Mouse (Mus musculus) ovary, postnatal 36 days (tissue): ENCODE data around the gene Vnn1.

Source experiments
- DNase-seq: peaks from one replicate; pipeline ENCODE4 v3.0.0; 2022; ENCODE audit warnings: low spot score, mixed read lengths

Vnn1 gene

GRCm38 (mm10) chr10:23894601-23895349 lies at the start of gene Vnn1:
Gene Vnn1, plus strand, starts transcription at chr10:23894688.
- peak; percentile 44 for DNase-seq

GRCm38 (mm10) chr10:23851228-23851912 lies 43.1 kb upstream of the Vnn1 start, which contains the start of gene Vnn3:
Gene Vnn3, plus strand, starts transcription at chr10:23851462.
- DNase-seq: no peak

- DNase-seq: no peak
Measured at GRCm38 (mm10) chr10:23852096-23852495, 42.4 kb upstream of the Vnn1 start.

GRCm38 (mm10) chr10:23864362-23865312 lies 29.9 kb upstream of the Vnn1 start:
- DNase-seq: no peak

- no peak for DNase-seq
Measured at GRCm38 (mm10) chr10:23880695-23881094, 13.8 kb upstream of the Vnn1 start.

- DNase-seq: no peak
Measured at GRCm38 (mm10) chr10:23884910-23885309, 9.6 kb upstream of the Vnn1 start.

- DNase-seq: no peak
Measured at GRCm38 (mm10) chr10:23886060-23886459, 8.4 kb upstream of the Vnn1 start.

- no peak for DNase-seq
Measured at GRCm38 (mm10) chr10:23892987-23893386, 1.5 kb upstream of the Vnn1 start.

- DNase-seq: no peak
Measured at GRCm38 (mm10) chr10:23895376-23895775, 888 bp downstream of the Vnn1 start.

- DNase-seq: no peak
Measured at GRCm38 (mm10) chr10:23901119-23901518, 6.6 kb downstream of the Vnn1 start.

GRCm38 (mm10) chr10:23905661-23906060 lies 11.2 kb downstream of the Vnn1 start:
- no peak for DNase-seq

GRCm38 (mm10) chr10:23920056-23920455 lies 25.6 kb downstream of the Vnn1 start, which contains the start of gene Taar1:
Gene Taar1, plus strand, starts transcription at chr10:23920356.
- no peak for DNase-seq

GRCm38 (mm10) chr10:23922468-23922867 lies 28.0 kb downstream of the Vnn1 start:
- DNase-seq: no peak

GRCm38 (mm10) chr10:23923941-23924340 lies 29.5 kb downstream of the Vnn1 start:
- no peak for DNase-seq

- no peak for DNase-seq
Measured at GRCm38 (mm10) chr10:23937613-23938012, 43.1 kb downstream of the Vnn1 start.

- DNase-seq: no peak
Measured at GRCm38 (mm10) chr10:23938312-23938711, 43.8 kb downstream of the Vnn1 start, which contains the start of gene Taar2. Gene Taar2, plus strand, starts transcription at chr10:23938572.

- no peak for DNase-seq
Measured at GRCm38 (mm10) chr10:23942465-23942864, 48.0 kb downstream of the Vnn1 start.

- DNase-seq: no peak
Measured at GRCm38 (mm10) chr10:23948026-23948425, 53.5 kb downstream of the Vnn1 start.

- no peak for DNase-seq
Measured at GRCm38 (mm10) chr10:23949508-23950005, 55.1 kb downstream of the Vnn1 start, which contains the start of gene Taar3. Gene Taar3, plus strand, starts transcription at chr10:23949558.

- DNase-seq: no peak
Measured at GRCm38 (mm10) chr10:23951714-23952113, 57.2 kb downstream of the Vnn1 start.
